Mouse (Mus musculus): Measurements from ENCODE around the gene Frmd8.

Gene Frmd8

DNA sequence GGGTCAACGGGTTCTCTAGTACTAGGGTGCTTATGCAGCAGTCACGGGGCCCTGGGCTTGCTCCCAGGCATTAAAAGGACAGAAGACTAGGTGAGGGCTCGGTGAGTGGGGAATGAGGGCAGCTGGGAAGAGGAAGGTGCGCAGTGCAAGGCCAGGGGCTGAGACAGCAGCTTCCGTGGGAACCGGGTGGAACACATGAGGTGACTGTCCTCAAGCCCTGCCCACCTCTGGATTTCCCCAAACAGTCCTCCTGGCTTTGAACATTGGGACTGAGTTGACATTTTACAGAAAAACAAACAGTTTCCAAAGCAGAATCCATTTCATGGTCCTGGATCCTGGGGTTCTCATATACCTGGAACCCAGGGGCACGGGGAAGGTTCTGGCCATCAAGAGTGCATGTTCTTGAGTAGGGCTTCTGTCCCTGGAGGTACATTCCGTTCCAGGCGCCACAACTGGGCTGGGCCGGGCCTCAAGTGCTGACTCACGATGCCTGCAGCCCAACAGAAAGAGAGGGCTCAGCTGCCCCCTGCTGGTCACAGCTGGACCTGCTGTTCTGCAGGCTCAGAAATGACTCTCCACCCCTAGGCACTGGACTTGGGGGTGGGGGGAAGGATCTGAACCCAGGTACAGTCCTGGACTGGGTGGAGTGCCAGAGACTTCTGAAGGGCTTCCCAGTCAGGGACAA is 25.1 kb downstream of the Frmd8 start:
- in situ Hi-C loops (cut with MboI, MseI) = loop anchor here (5.0 kb wide), 1 partner anchor 58 kb away; no protein-coding TSS in a partner anchor

DNA sequence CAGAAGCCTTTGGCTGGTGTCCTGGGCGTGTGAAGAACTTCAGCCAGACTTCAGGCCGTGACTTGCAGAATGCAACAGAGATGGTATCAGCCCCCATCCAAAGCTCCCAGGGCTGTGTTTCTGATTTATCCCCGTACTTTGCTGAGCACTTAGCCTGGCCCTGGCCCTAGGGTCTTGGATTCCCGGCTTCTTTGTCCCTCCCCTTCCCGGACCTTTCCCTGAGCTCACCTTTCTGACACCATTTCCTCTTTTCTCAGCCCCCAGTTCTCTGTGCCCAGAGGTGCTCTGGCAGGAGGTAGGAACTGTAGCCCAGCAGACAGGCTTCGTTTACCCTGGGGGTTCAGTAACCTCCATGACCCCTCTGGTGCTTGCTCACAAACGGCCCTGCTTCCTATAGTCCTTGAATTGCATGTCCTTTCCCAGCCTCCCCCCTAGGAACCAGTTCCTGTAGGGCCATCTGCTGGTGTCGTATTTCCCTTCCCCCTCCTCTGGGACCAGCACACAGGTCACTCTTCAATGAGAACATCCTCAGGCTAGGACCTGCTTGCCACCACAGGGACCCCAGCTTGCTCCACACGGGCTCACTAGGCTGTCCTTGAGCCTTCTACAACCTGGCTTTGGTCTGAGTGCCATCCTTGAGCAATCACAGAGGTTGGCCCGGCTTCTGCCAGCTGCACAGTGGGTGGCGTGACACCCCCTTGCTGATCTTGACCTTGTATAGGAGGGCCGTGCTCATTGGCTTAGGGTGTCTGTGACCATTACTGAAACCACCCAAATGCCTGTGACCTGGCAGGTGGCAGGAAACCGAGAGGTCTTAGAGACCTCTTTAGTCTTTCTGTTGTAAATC is 26.0 kb downstream of the Frmd8 start:
- in situ Hi-C loops (cut with MboI, MseI) = loop anchor here (5.0 kb wide), 1 partner anchor 57 kb away; no protein-coding TSS in a partner anchor

DNA sequence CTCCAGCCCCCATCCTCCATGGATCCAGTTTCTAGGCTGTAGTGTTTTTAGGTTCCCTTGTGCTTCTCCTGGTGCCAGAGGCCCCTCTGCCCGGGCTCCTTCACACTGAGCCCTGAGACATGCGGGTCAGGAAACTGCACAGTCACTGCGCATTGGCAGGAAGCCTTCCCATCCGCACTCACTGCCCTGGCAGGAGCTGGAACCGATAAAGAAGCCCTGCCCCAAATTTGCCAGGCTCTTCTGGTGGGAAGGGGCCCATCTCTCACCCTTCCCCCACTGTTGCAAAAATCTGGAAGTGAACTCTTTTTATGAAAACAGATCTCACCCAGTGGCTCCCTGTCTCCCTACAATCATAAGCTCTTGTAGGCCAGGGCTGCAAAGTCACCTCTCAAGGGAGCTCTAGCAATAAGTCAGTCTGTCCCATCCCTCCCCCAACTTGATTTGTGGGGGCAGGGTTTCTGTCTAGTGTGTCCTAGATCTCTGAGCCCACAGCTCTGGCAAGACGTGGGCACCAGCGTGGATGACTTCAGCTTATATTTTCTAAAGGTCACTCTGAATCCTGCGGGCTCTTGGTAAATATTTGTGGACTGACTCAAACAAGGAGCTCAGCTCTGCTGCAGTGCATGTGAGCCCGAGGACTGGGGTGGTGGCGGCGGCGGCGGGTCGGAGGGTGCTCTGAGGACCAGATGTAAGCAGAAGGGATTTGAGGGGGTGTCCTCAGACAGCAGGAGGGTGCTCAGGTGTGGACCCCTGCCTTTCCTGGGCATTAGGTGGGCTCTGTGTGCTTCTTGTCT is 26.8 kb downstream of the Frmd8 start:
- in situ Hi-C loops (cut with MboI, MseI) = loop anchor here (5.0 kb wide), 1 partner anchor 56 kb away; no protein-coding TSS in a partner anchor

DNA sequence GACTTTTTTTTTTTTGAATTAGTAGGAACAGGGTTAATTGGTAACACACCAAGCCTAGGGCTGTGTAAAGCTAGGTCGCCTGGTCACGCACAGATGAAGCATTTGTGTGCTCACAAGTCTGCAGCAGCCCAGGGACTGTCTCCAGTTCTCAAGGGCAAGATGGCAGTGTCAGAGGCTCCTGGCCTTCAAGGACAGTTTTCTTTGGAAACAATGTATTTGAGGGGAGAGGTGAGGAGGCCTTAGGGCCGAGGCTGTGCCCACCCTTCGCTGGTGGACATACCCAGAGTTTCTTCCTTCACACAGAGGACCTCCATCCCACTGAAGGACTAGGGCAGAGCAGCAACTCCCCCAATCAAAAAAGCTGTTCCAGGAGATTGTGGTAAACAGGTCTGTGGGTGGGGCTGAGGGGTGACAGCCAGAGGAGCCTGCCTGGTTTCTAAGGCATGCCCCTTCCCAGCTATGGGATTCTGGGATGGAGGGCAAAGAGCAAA is 27.7 kb downstream of the Frmd8 start:
- in situ Hi-C loops (cut with MboI, MseI) = loop anchor here (5.0 kb wide), 1 partner anchor 55 kb away; no protein-coding TSS in a partner anchor

DNA sequence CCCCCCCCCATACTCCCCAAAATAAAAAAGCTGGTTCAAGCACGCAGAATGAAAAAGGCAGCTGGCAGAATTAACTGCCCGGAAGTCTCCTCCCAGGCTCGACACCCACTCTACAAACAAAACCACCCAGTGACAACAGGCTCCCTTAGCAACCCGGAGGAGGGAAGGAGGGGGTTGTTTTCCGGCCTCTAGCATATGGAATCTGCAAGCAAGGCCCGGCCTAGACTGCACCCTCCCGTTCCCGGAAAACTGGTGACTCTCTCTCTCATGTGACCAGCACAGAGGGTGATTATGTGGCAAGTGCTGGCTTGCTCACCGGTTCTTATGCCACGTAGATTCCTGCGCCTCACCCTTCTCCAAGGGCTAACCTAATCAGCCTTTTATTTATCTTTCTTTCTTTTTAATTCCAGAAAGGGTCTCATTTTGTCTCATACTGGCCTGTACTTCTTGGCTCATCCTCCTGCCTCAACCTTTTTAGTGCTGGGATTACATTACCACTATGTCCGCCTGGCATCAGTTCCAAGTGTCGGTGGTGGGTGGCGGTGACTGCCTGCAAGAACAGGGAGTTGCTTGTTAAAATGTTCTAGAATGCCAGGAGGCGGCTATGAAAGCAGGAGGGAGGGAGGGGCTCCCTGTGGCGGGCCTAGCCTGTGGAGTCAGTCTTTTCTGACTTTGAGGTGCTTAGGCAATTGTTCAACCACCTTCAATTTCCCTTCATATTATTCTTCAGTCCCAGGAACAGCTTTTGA is 28.3 kb downstream of the Frmd8 start:
- in situ Hi-C loops (cut with MboI, MseI) = loop anchor here (5.0 kb wide), 1 partner anchor 54 kb away; no protein-coding TSS in a partner anchor

DNA sequence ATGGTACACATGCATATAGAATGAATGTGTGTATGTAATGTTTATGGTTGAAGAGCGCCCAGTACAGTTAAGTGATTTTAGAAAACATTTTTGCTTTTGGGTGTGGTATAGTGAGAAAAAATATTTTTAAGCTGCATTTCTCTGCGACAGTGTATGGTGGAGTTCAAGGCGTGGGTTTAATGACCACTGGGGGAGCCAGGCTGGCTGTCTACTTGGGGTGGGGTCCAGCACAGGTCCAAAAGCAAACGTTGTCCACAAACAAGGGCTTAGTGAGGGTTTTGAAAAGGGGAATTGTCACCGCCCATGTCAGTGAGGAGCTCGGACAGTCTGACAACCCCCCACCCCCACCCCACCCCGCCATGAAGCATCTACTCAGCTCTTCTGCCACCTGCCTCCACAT is 28.9 kb downstream of the Frmd8 start:
- in situ Hi-C loops (cut with MboI, MseI) = loop anchor here (5.0 kb wide), 1 partner anchor 54 kb away; no protein-coding TSS in a partner anchor

DNA sequence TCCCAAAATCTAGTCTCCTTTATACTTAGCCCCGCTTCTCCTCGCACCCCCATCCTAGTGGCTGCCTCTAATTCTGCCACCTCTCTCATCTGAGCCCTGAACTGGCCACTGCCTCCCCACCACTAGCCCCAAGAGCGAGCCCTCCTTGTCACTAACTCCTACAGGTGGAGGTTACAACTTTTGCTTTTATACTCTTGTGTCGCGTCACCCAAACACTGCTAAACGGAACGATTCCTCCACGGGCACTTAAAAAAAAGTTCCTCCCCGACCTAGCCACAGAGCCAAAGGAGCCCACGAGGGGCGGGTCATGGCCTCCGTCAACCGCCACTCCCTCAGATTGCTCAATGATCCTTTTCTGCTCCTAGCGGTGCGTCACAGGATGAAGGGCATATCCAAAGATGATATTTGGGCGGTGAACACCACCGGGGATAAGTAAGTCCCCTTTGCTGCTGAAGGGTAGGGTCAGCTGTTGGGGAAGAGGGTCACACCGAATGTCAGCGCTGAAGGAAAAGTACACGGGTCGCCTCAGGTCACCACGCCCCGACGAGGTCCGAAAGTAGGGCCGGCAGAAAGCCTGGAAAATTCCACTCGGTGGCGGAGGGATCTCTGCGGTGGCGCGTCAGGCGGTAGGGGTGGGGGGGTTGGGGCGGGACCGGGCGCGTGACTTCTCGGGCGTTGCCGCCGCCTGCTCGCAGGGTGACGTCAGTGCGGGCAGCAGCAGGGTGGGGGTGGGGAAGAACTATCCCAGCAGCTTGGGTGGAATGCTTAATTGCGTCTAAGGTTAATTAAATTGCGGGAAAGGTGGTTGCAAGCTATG is 29.5 kb downstream of the Frmd8 start:
- in situ Hi-C loops (cut with MboI, MseI) = loop anchor here (5.0 kb wide), 1 partner anchor 53 kb away; no protein-coding TSS in a partner anchor

DNA sequence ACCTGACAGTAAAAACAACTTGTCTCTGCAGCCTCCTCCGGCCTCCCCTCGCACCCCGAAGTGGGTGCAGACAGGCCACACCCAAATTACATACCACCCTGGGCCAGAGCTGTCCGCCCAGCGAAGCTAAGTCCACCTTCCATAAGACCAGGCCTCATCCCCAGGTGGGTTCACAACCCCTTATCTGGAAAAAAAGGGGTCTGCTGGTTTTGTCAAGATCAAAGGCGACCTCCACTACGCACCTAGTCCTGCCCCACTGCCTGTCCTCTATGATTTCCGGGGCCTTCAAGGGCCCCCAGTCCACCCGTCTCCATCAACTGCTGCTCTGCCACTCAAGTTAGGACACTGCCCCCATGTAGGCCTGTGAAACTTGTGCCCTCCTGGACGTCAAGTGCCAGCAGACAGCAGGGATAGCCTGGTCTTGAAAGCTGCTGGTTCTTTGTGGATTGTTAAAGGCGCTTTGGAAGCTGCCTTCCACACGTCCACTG is 30.2 kb downstream of the Frmd8 start:
- in situ Hi-C loops (cut with MboI, MseI) = loop anchor here (5.0 kb wide), 1 partner anchor 53 kb away; no protein-coding TSS in a partner anchor

DNA sequence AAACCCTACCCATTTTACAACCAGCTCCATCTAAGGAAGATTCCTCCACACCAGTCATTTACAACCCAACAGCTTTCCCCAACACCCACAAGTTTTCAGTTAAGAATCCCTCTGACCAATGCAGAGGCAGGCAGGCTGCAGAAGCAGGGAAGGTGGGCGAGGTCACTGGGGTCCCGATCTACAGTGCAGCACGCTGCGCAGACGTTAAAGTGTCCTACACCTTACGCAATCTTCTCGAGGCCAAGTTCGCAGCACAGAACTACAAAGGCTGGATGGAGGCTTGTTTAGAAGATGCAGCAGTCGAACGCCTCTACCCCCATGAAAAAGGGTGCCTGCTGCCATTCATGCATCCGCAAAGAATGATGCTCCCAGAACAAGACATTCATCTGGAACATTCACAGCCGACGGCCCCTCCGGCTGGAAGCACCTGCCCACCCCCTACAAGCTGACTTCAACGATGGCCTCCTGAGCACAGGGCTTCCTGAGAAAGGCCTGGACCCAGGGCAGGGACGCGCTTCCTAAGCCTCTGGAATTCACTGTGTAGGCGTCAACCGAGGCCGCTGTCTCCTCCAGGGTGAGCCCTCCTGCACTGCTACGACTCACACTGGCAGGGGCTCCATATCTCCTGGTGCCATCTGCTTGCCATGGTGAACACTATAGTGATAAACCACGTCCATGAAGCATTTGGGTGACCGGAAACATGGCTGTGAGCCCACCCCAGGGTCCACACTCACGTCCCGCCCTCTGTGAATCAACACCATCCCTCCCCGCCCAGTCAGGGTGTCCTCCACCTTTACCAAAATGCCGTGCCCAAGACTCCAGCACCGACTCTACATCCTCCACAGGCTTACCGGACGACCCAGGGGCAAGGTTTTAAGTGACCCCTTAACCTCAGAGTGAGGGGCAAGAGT is 31.0 kb downstream of the Frmd8 start:
- in situ Hi-C loops (cut with MboI, MseI) = no loop called here

DNA sequence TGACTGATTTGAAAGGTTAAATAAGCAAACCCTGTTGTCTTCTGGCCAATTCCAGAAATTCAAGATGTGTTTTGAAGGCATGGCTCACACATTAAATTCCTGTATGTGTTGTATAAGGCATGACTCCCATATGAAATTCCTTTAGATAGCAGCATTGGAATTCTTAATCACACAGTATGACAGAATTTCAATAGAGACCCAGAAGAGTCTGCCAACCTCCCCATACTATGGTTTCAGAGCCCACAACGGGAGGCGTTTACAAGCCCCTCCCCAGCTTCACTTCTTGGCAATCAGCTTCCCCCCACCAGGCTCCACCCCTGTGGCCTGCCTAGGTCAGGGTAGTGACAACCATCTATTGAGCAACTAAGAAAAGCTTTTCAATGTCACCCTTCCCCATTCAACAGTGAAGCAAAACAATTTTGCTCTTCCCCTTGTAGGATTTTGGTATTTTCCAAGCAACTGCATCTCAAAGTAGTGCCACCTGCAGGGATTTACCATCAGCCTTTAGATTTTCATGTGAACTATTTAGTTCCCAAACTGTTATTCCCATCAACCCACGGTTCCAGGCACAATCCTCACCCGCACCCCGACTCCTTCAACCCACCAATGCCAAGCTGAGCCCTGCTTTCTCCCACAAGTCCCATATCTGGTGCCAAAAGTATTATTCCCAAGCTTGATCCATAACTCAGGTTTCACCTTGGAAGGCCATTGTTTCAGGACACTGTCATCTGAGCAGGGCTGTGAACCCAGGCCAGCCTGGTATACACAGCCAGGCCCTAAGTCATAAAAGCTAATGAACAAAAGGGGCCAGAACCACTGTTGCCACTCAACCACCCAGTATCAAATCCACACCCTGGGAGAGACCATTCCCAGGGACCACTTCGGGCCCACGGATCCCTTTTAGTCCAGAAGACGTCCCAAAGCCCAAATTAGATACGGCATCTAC is 32.0 kb downstream of the Frmd8 start:
- in situ Hi-C loops (cut with MboI, MseI) = no loop called here

DNA sequence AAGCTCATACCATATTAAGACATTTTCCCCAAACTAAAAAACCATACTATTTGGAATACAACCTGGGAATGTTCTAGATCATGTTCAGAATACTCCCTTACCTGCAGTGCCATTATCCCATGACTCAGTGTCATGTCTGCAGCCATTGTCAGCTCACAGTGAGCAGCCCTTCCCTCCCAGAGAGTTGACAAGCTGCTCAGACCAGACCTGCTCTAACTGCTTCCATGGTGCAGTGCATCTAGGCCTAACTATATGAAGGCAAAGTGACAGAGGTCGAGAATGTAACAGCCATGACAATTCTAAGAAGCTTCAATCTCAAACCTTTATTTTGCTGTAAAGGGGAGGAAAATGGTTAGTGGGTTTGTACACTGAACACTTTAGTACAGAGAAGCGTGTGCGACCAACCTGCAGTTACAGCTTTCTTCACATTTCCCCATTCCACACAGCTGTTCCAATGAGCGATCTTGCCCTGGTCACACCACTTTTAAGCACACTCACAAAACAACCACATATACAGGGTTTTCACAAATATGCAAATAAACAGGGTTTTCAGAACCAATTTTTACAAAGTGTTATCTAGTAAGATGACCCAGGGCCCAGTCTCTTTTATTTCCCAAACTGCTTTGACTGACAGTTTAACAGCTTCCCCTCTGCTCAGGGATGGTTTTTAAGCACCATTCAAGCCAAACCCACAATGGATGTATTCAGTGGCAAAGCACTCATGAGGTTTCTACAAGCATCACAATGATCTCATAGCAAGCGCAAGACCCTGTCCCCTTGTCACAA is 32.9 kb downstream of the Frmd8 start:
- in situ Hi-C loops (cut with MboI, MseI) = no loop called here

DNA sequence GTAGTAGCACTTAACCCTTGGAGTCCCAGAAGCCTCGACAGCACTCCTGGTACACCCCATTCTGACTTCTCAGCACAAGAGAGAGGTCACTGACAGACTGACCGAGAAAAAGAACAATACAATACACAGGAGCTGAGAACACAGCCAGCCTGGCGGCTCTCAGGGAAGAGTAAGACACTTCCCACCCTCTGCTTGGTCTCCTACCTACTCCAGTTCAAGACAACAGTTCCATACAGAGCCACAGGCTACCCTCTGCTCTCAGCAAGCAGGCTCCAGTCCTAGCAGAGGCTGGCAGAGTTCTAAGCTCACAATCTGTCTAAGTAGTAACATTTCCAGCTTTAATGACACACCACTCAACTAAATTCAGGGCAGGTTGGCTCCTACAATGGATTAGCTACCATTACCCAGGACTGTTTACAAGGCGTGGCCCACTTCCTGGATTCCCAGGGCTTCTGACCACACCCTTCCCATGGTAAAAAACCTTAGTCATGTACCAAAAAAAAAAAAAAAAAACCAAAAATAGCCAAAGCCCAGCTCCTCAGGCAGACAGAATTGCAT is 33.6 kb downstream of the Frmd8 start:
- in situ Hi-C loops (cut with MboI, MseI) = no loop called here

DNA sequence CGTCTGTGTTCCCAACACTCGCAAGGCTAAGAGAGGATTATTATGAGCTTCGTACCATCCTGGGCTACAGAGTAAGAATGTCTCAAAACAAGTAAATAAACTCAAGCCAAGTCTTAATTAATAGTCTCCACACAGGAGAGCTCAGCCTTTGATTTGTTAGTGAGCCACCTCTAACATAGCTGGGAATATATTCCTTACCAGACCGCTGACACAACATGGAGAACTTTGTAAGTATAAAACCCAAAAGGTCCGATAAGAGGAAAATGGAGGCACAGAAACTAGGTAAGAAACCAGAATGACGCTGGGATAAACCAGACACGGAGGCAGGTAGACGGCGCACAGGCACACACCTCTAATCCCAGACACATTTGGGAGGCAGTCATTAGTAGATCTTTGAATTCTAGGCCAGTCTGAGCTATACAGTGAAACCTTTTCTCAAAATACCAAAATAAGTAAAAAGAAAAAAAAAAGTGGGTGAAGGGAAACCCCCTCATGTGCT is 34.1 kb downstream of the Frmd8 start:
- in situ Hi-C loops (cut with MboI, MseI) = no loop called here

DNA sequence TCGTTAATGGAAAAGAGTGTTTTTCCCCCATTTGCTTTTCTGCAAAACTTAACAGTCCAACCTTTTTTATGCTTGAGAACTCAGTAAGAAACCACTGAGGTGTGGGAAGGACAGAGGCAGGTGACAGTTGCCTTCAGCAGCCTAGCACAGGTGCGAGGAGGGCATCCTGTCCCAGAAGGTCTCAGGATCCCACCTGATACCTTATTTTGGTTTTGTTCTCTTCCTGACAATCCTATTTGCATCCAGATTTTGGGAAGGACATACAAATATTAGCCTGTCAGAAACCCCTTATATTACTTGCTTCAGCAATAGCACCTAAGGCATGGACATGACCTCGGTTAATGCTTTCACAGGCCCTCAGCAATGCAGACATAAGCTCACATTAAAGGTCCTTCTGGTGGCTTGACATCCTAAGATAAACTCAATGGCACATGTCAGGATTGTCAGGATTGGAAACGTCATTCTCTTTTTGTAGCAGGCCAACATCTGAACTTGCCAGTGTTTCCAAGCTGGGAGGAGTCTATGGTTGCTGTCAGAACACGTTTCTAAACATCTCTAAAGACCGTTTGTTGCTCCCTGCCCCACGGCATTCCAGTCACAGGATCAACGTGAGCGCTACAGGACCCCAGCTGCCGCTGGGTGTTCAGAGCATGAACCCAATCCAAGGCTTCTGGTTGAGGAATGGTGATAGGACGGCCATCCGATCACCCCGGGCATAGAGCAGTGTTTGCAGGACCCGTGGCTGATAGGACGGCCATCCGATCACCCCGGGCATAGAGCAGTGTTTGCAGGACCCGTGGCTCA is 34.8 kb downstream of the Frmd8 start:
- in situ Hi-C loops (cut with MboI, MseI) = no loop called here

DNA sequence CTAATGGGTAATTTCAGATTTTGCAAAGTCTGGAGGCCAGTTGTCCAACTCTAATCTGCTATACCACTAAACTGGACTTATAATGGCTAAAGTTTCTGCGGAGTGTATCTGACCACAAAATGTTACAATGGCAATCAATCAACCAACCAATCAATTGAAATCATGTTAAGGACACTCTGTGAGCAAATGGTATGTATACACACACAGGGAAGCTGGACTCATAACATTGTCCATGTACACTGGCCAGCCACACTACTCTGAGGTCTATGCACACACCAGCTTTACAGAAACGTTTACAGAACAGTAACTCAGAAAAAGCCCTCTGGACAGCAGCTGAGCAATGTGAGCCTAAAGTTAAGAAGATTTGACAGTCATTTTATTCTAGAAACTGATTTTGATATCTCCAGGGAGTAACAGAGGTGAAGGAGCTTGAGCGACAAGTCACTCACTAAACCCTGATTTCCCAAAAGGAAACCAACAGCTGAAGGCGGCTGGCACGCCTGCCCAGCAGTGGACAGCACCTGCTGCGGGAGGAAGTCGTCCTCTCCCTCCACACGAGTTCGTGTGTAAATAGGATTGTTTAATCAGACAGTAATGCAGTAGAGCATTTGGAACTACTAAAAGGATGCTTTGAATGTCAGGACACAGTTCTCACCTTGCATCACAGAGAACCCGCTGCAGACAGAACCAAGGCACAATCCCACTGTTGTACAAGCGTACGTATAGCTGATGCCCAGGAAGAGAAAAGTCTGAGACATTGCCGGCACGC is 35.6 kb downstream of the Frmd8 start:
- in situ Hi-C loops (cut with MboI, MseI) = no loop called here
